Mouse (Mus musculus): ENCODE data around the gene Cel.
A peak's percentile ranks its signal among the peaks of the same experiment; 100 is the strongest.

- TF ChIP-seq CTCF (IDR thresholded peaks at IDR 0.05; ENCODE audit: borderline replicate concordance, insufficient read depth, low read depth, low read length) (no peak), POLR2A (IDR thresholded peaks at IDR 0.05; ENCODE audit: borderline replicate concordance, insufficient read depth, low read length) (peak; percentile 41; the same call in 1 of the 2 replicates)
Observed at GRCm38 (mm10) chr2:28535263-28535540, 28.0 kb downstream of the Cel start.
